Mouse (Mus musculus): ENCODE measurements around the gene Adam23. TPM values are rescaled to one million over a fixed set of nuclear protein-coding genes. Genes with fewer than 3 reads are reported as not detected.
"Not testable (repeated sequence)": the region's sequence is repeated elsewhere in the genome, so short reads cannot be mapped to it uniquely, and the experiment has no call there.

The Adam23 gene
- polyA plus RNA-seq, 1 experiment from 2014 or later: 1.9 TPM

- not testable (repeated sequence) for H3K4me2 ChIP-seq (ENCODE audit: low read length); H3K9ac ChIP-seq (ENCODE audit: low read length); H3K27me3 ChIP-seq (ENCODE audit: control insufficient read depth, insufficient read depth, low read length); ATAC-seq (ENCODE audit: insufficient number of reproducible peaks, insufficient read depth, low FRiP score, low read depth); H3K36me3 ChIP-seq (ENCODE audit: control insufficient read depth, insufficient read depth, low read length); H3K27ac ChIP-seq (replicated peaks in 1 of 2; ENCODE audit: control insufficient read depth in 1 of 2, insufficient read depth in 1 of 2, low read depth in 2 of 2, low read length in 2 of 2); H3K9me3 ChIP-seq (ENCODE audit: control insufficient read depth, low read length); H3K4me1 ChIP-seq (ENCODE audit: control insufficient read depth in 2 of 2, insufficient read depth in 2 of 2, low read length in 2 of 2); H3K4me3 ChIP-seq (ENCODE audit: control insufficient read depth in 1 of 2, insufficient read depth in 1 of 2, low read depth in 1 of 2, low read length in 2 of 2)
Observed at GRCm38 (mm10) chr1:63630390-63630789, 184.7 kb downstream of the Adam23 start.

GRCm38 (mm10) chr1:63639921-63640320, 194.2 kb downstream of the Adam23 start:
- H3K27me3 ChIP-seq (ENCODE audit: control insufficient read depth, insufficient read depth, low read length): no peaks in the 10 kb centered on the region
- no peaks in the 10 kb centered on the region for H3K4me1 ChIP-seq (ENCODE audit: control insufficient read depth in 2 of 2, insufficient read depth in 2 of 2, low read length in 2 of 2)
- no peak for ATAC-seq (ENCODE audit: insufficient number of reproducible peaks, insufficient read depth, low FRiP score, low read depth)
- H3K4me2 ChIP-seq (ENCODE audit: low read length): no peak overlapping the region
- no peak overlapping the region for H3K9ac ChIP-seq (ENCODE audit: low read length)
- 70% methylated on average over 6 of the region's 6 CpGs for WGBS
- H3K36me3 ChIP-seq (ENCODE audit: control insufficient read depth, insufficient read depth, low read length): no peaks in the 10 kb centered on the region
- no peak overlapping the region for H3K4me3 ChIP-seq (ENCODE audit: control insufficient read depth in 1 of 2, insufficient read depth in 1 of 2, low read depth in 1 of 2, low read length in 2 of 2)
- no peaks in the 10 kb centered on the region for H3K9me3 ChIP-seq (ENCODE audit: control insufficient read depth, low read length)
- H3K27ac ChIP-seq (replicated peaks in 1 of 2; ENCODE audit: control insufficient read depth in 1 of 2, insufficient read depth in 1 of 2, low read depth in 2 of 2, low read length in 2 of 2): no peak overlapping the region

Other genes with a start within 250 kb of the Adam23 start
- gene Gpr1, start 231.3 kb upstream of the Adam23 start, polyA plus RNA-seq (2014; fragmentation: Nextera tagmentation; extraction: Ambion mirVana): 0.09 and 0.20 TPM in 2 replicates
- gene Zdbf2, start 172.6 kb upstream of the Adam23 start, polyA plus RNA-seq (2014; fragmentation: Nextera tagmentation; extraction: Ambion mirVana): 7.5 and 8.7 TPM in 2 replicates
- not detected in 2 replicates for gene Gm39653, start 170.1 kb downstream of the Adam23 start, polyA plus RNA-seq (2014; fragmentation: Nextera tagmentation; extraction: Ambion mirVana)
- not detected in 2 replicates for gene Dytn, start 241.0 kb downstream of the Adam23 start, polyA plus RNA-seq (2014; fragmentation: Nextera tagmentation; extraction: Ambion mirVana)